Mouse (Mus musculus) MEL (cell line): ENCODE data around the gene Dennd2c.

Experiments
- CTCF ChIP-seq, 3 experiments: IDR thresholded peaks in 2 of 3; conservative IDR thresholded peaks in 1 of 3; 2 replicates each; pipeline ENCODE4 v1.5.1; 2011 to 2012; ENCODE audit warnings: low read length in 3 of 3, low read depth in 2 of 3, mild to moderate bottlenecking in 2 of 3, improper control_type of control experiment in 1 of 3, inconsistent platforms in 1 of 3, mixed read lengths in 1 of 3, moderate library complexity in 1 of 3; ENCODE audit not compliant: control insufficient read depth in 1 of 3, insufficient read depth in 1 of 3, poor library complexity in 1 of 3, severe bottlenecking in 1 of 3
- E2F4 ChIP-seq: IDR thresholded peaks from 2 replicates; pipeline ENCODE4 v1.6.1; 2011; ENCODE audit warnings: low read depth, low read length, improper control_type of control experiment, borderline replicate concordance
- EP300 ChIP-seq, 2 experiments: IDR thresholded peaks; 2 replicates each; pipeline ENCODE4 v1.6.1; 2011; ENCODE audit warnings: improper control_type of control experiment in 2 of 2, low read length in 2 of 2, low read depth in 1 of 2, mild to moderate bottlenecking in 1 of 2
- MAFK ChIP-seq: IDR thresholded peaks from 2 replicates; pipeline ENCODE4 v1.6.1; 2011; ENCODE audit warnings: low read depth, mild to moderate bottlenecking, low read length, improper control_type of control experiment, borderline replicate concordance
- POLR2A ChIP-seq, 2 experiments: IDR thresholded peaks; 2 replicates each; pipeline ENCODE4 v1.6.1; 2011 to 2012; ENCODE audit warnings: low read length in 2 of 2, mild to moderate bottlenecking in 2 of 2, control low read depth in 1 of 2, improper control_type of control experiment in 1 of 2, low read depth in 1 of 2, moderate library complexity in 1 of 2; ENCODE audit not compliant: control insufficient read depth in 1 of 2, insufficient read depth in 1 of 2, poor library complexity in 1 of 2
- SMC3 ChIP-seq: IDR thresholded peaks from 2 replicates; pipeline ENCODE4 v1.6.1; 2011; ENCODE audit warnings: low read depth, low read length, improper control_type of control experiment

DNA sequence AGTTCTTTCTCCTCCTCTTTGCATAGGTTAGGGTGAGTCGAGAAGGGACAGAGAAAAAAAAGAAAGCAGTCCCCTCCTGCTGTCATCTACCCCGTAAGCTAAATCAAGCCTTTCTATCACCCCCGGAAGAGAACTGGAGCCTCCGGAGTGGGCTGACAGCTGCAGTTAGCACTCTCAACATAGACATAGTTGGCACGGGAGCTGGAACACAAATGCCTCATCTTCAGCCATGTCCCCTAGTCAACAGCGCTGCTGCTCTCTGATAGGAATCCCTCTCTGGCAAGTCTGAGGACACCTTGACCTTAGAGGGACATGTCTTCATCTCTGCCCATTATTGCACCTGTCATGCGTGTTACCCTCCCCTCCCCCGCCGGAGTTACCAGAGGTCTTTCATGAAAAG, 23.1 kb upstream of the Dennd2c start:
- no peak for TF ChIP-seq CTCF (IDR thresholded peaks at IDR 0.05 in 2 of 3, conservative IDR thresholded peaks at IDR 0.05 in 1 of 3; ENCODE audit: control insufficient read depth in 1 of 3, insufficient read depth in 1 of 3, low read depth in 2 of 3, low read length in 3 of 3, poor library complexity in 1 of 3, severe bottlenecking in 1 of 3)
- TF ChIP-seq MAFK: no peak
- no peak for TF ChIP-seq E2F4
- no peak for TF ChIP-seq POLR2A (IDR thresholded peaks at IDR 0.05; ENCODE audit: control insufficient read depth in 1 of 2, insufficient read depth in 1 of 2, low read depth in 1 of 2, low read length in 2 of 2, poor library complexity in 1 of 2)
- TF ChIP-seq SMC3: no peak
- TF ChIP-seq EP300 (IDR thresholded peaks at IDR 0.05; ENCODE audit: low read depth in 1 of 2, low read length in 2 of 2): no peak
